Mouse (Mus musculus): ENCODE data around the gene Irf8.

DNA sequence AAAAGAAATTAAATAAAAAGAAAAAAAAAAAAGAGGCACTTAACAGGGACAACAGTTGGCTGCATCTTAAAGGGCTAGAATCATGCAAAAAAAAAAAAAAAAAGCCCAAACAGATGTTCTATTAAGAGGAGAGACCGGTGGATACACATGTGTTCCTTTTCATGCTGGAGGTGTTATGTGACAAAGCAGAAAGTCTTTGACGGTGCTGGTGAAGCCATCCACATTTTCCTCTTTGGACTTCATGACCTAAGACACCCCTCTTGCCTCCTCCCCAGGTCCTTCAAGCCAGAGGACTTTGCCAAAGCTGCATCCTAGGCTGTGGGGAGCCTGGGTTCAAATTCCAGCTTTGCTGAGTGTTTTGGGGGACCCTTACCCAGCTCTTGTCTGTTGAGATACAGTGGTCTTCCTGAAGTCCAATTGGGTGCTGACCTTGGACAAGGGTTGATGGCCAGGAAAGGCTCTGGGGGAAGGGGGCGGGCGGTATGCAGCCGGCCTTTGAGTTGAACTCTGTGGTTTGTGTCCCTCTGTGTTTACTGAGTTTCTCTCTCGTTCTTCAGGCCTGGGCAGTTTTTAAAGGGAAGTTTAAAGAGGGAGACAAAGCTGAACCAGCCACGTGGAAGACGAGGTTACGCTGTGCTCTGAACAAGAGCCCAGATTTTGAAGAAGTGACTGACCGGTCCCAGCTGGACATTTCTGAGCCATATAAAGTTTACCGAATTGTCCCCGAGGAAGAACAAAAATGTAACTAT is 7.2 kb downstream of the Irf8 start:
- TF ChIP-seq CTCF (IDR thresholded peaks at IDR 0.05; ENCODE audit: low read depth) (no peak), EP300 (optimal IDR thresholded peaks at IDR 0.05) (no peak)

Data from stomach, postnatal 0 days (tissue).